Mouse (Mus musculus): ENCODE measurements around the gene Cers6. TPM values are rescaled to one million over a fixed set of nuclear protein-coding genes. Genes with fewer than 3 reads are reported as not detected.

Cers6 gene
- total RNA-seq, 2 experiments from 2014 or later, result 1.6 TPM

- no peak for DNase-seq
- intact Hi-C loops (cut with DNase I), result no loop called here
Measured at GRCm38 (mm10) chr2:68911587-68912483, 50.6 kb downstream of the Cers6 start.

GRCm38 (mm10) chr2:68915742-68916141 is 54.5 kb downstream of the Cers6 start:
- intact Hi-C loops (cut with DNase I), result no loop called here
- no peak for DNase-seq

- DNase-seq, result no peak
- intact Hi-C loops (cut with DNase I), result no loop called here
Measured at GRCm38 (mm10) chr2:68916299-68916698, 55.1 kb downstream of the Cers6 start.

- DNase-seq, result no peak
- intact Hi-C loops (cut with DNase I), result no loop called here
Measured at GRCm38 (mm10) chr2:68917010-68917409, 55.8 kb downstream of the Cers6 start.

GRCm38 (mm10) chr2:68917524-68917923 is 56.3 kb downstream of the Cers6 start:
- no peak for DNase-seq
- intact Hi-C loops (cut with DNase I), result no loop called here

GRCm38 (mm10) chr2:68924344-68924743 is 63.1 kb downstream of the Cers6 start:
- intact Hi-C loops (cut with DNase I), result no loop called here
- DNase-seq, result no peak

GRCm38 (mm10) chr2:68925542-68925941 is 64.3 kb downstream of the Cers6 start:
- intact Hi-C loops (cut with DNase I), result no loop called here
- DNase-seq, result no peak

- DNase-seq, result no peak
- intact Hi-C loops (cut with DNase I), result no loop called here
Measured at GRCm38 (mm10) chr2:68926913-68927790, 65.9 kb downstream of the Cers6 start.

- intact Hi-C loops (cut with DNase I), result no loop called here
- no peak for DNase-seq
Measured at GRCm38 (mm10) chr2:68932240-68932639, 71.0 kb downstream of the Cers6 start.

- intact Hi-C loops (cut with DNase I), result no loop called here
- DNase-seq, result no peak
Measured at GRCm38 (mm10) chr2:68932656-68933055, 71.4 kb downstream of the Cers6 start.

- intact Hi-C loops (cut with DNase I), result no loop called here
- DNase-seq, result no peak
Measured at GRCm38 (mm10) chr2:68934651-68935050, 73.4 kb downstream of the Cers6 start.

GRCm38 (mm10) chr2:68935721-68936294 is 74.6 kb downstream of the Cers6 start:
- DNase-seq, result no peak
- intact Hi-C loops (cut with DNase I), result no loop called here

GRCm38 (mm10) chr2:68936773-68937172 is 75.5 kb downstream of the Cers6 start:
- intact Hi-C loops (cut with DNase I), result no loop called here

GRCm38 (mm10) chr2:68937833-68938232 is 76.6 kb downstream of the Cers6 start:
- intact Hi-C loops (cut with DNase I), result no loop called here
- no peak for DNase-seq

More at GRCm38 (mm10) chr2:68936773-68937172, 75.5 kb downstream of the Cers6 start:
- no peak for DNase-seq

GRCm38 (mm10) chr2:68944898-68945297 is 83.7 kb downstream of the Cers6 start:
- intact Hi-C loops (cut with DNase I), result no loop called here
- no peak for DNase-seq

- intact Hi-C loops (cut with DNase I), result no loop called here
- DNase-seq, result no peak
Measured at GRCm38 (mm10) chr2:68945976-68946375, 84.7 kb downstream of the Cers6 start.

- no peak for DNase-seq
- intact Hi-C loops (cut with DNase I), result no loop called here
Measured at GRCm38 (mm10) chr2:68946819-68947218, 85.6 kb downstream of the Cers6 start.

GRCm38 (mm10) chr2:68949137-68949536 is 87.9 kb downstream of the Cers6 start:
- intact Hi-C loops (cut with DNase I), result no loop called here
- no peak for DNase-seq

- intact Hi-C loops (cut with DNase I), result no loop called here
- no peak for DNase-seq
Measured at GRCm38 (mm10) chr2:68949728-68950127, 88.5 kb downstream of the Cers6 start.

- intact Hi-C loops (cut with DNase I), result no loop called here
Measured at GRCm38 (mm10) chr2:68951706-68952105, 90.5 kb downstream of the Cers6 start.

GRCm38 (mm10) chr2:68953688-68954087 is 92.4 kb downstream of the Cers6 start:
- intact Hi-C loops (cut with DNase I), result no loop called here
- DNase-seq, result no peak

More at GRCm38 (mm10) chr2:68951706-68952105, 90.5 kb downstream of the Cers6 start:
- no peak for DNase-seq
